Mouse (Mus musculus) kidney, postnatal 0 days (tissue): ENCODE data around the gene Hells. TPM values are rescaled to one million over a fixed set of nuclear protein-coding genes. Genes with fewer than 3 reads are reported as not detected.

ENCODE experiments used
- ATAC-seq: fragments of 200-750 bp; cut with Nextera tagmentation; replicated peaks from 2 replicates; pipeline ENCODE4 v1.8.0; 2017; ENCODE audit warnings: low read depth, moderate number of reproducible peaks, moderate TSS enrichment, moderate library complexity; ENCODE audit not compliant: low FRiP score
- DNase-seq: peaks from one replicate; pipeline ENCODE4 v3.0.0-alpha.2; 2016; ENCODE audit warnings: low spot score
- H3K27ac ChIP-seq: fragments of 300-500 bp; sonication (generic); 2 replicates; pipeline ENCODE4 v1.5.1; 2014; ENCODE audit warnings: mild to moderate bottlenecking
- H3K27me3 ChIP-seq: fragments of 300-500 bp; sonication (generic); 2 replicates; pipeline ENCODE4 v1.6.1; 2014; ENCODE audit warnings: low read length, mixed read lengths; ENCODE audit not compliant: insufficient read depth
- H3K36me3 ChIP-seq: fragments of 300-500 bp; sonication (generic); 2 replicates; pipeline ENCODE4 v1.6.1; 2014; ENCODE audit warnings: low read length, mixed read lengths; ENCODE audit not compliant: insufficient read depth
- H3K4me1 ChIP-seq: fragments of 300-500 bp; sonication (generic); replicated peaks from 2 replicates; pipeline ENCODE4 v1.6.1; 2014; ENCODE audit warnings: antibody characterized with exemption, low read length, mixed read lengths; ENCODE audit not compliant: insufficient read depth
- H3K4me2 ChIP-seq: fragments of 300-500 bp; sonication (generic); 2 replicates; pipeline ENCODE4 v1.6.1; 2014; ENCODE audit warnings: mild to moderate bottlenecking, low read length, moderate library complexity, mixed read lengths
- H3K4me3 ChIP-seq: fragments of 300-500 bp; sonication (generic); replicated peaks from 2 replicates; pipeline ENCODE4 v1.5.1; 2014; ENCODE audit warnings: low read depth, low read length
- H3K9ac ChIP-seq: fragments of 300-500 bp; sonication (generic); 2 replicates; pipeline ENCODE4 v1.6.1; 2014; ENCODE audit warnings: low read depth, low read length
- H3K9me3 ChIP-seq: fragments of 300-500 bp; sonication (generic); replicated peaks from 2 replicates; pipeline ENCODE4 v1.6.1; 2016; ENCODE audit warnings: low read length, inconsistent platforms, mixed read lengths
- CTCF ChIP-seq: IDR thresholded peaks from 2 replicates; pipeline ENCODE4 v1.5.1; 2016; ENCODE audit warnings: antibody characterized with exemption, low read depth, mild to moderate bottlenecking, moderate library complexity
- WGBS: fragments of 180-500 bp; shearing (Covaris S2); extraction: QIAGEN DNeasy Blood & Tissue Kit; methylation state at CpG from one replicate; pipeline ENCODE4 v1.1.7; 2014; 5-methylcytosine and 5-hydroxymethylcytosine counted together
- polyA plus RNA-seq: library from polyadenylated mRNA; unstranded; fragments of >200 nt; fragmentation: Nextera tagmentation; extraction: Ambion mirVana; gene quantifications from 2 replicates; pipeline ENCODE4 v1.2.1, GENCODE M21; 2015

Gene Hells
- 30.8 and 33.8 TPM in 2 replicates for polyA plus RNA-seq

DNA sequence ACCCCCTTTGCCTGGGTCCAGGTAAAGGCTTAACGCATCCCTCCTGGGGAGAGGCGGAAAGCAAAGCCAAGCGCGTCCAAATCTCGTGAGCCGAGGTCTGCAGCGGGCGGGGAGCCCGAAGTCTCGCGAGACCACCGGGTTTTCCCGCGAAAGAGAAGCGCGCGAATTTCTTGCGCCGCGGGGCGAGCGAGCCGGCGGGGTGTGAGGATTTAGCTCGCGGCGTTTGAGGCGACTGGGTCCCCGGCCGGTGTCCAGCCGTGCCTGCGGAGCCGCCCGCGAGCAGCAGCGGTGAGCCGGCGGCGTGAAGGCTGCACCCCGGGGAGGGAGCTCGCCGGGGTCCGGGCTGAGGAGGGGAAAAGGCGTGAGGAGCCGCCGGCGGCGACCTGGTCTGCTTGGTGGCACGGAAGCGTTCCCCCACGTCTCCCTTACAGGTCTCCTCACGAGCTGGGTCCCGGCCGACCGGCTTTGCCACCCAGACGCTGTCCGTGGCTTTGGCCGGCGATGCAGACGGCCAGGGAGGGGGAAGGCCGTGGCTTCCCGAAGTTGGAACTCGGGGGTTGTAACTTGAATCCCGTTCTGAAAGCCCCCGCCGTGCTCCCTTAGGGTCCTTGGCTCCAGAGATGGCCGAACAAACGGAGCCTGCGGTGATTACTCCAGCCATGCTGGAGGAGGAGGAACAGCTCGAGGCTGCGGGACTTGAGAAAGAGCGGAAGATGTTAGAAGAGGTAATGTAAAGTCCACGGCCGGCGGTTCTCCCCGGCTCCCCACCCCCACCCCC is at the start of gene Hells:
Gene Hells, plus strand, starts transcription at position 128 of the 778 bp plus-strand sequence.
- TF ChIP-seq CTCF = no peak
- peak within 1 kb of the TSS; percentile 78 for H3K9ac ChIP-seq
- H3K4me1 ChIP-seq = no peaks in the 10 kb centered on the region
- WGBS = under 1% methylated on average over 69 of the region's 76 CpGs
- peak within 1 kb of the TSS; percentile 98 for H3K4me2 ChIP-seq
- peak within 1 kb of the TSS; percentile 76 for H3K4me3 ChIP-seq
- DNase-seq = peak; percentile 94
- H3K36me3 ChIP-seq = 0 out of 2 replicates have a peak, but pooled peaks cover 2% of the 10 kb centered on the region
- H3K27ac ChIP-seq = peak within 1 kb of the TSS; percentile 69
- ATAC-seq = peak; percentile 92
- no peaks in the 10 kb centered on the region for H3K9me3 ChIP-seq
- no peaks in the 10 kb centered on the region for H3K27me3 ChIP-seq

DNA sequence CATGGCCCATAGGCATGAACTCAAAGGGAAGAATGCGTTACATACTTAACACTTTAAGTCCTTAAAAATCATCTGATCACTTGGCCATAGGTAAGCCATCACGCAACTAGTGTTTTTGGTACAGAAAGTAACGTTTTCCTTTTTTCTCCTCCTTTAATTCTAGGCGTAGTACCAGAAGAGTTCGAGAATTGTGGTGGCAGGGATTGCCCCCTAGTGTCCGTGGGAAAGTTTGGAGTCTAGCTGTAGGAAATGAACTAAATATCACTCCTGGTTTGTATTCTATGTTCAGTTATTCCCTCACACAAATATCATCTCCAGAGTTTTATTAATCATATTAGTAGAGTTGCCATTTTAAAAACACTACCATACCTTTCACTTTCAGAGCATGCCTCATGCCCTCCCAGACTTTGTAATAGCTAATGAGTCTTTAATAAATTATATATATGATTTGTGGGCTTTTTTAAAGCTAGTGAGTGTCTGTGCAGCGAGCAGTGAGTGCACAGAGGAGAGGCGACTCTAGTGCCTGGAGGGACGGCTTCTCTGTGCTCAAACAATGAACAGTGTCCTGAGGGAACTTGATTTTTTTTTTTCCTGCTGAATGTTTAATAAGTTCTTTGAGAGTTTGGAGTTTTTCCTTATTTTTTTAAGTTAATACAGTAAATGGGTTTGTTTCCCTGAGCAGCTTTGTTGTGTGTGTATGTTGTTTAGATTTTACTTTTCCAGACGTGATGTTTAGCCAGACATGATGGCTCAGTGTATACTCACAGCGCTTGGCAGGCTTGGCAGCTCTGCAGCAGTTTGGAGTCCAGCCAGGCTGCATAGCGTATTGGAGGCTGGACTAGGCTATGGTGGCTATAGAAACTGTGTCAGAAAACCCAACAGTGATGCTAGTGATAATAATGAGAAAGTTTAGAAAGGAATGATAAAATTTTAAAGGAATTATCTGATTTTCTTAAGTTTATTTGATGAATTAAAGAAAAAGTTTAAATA is 29.3 kb upstream of the Hells start:
- Histone ChIP-seq H3K27ac (no peak overlapping the region), H3K27me3 (no peaks in the 10 kb centered on the region), H3K9ac (no peak overlapping the region), H3K36me3 (no peaks in the 10 kb centered on the region), H3K4me2 (no peak overlapping the region), H3K9me3 (no peaks in the 10 kb centered on the region), H3K4me3 (no peak overlapping the region), H3K4me1 (no peaks in the 10 kb centered on the region)
- peak; percentile 55 for TF ChIP-seq CTCF
- ATAC-seq (no peak), DNase-seq (peak; percentile 10)
- 75% methylated on average over 12 of the region's 12 CpGs for WGBS

DNA sequence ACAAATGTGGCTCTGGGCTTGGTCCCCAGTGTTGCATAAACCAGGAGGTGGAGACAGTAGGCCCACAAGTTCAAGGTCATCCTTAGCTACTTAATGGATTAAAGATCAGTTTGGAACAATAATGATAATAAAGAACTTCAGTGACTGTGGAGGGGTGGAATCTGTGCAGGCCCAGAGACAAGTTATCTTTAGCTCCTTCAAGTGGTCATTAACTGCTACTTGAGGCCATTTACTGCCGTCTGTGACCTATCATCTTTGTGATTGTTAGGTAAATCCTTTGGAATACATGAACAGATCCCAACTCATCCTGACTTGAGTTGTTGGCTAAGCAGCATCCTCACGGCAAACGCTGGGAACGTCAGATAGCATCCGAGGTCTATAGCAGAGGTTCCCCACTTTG is 28.2 kb upstream of the Hells start:
- Histone ChIP-seq H3K9ac (no peak overlapping the region), H3K4me1 (no peaks in the 10 kb centered on the region), H3K4me3 (no peak overlapping the region), H3K36me3 (no peaks in the 10 kb centered on the region), H3K27ac (no peak overlapping the region), H3K9me3 (no peaks in the 10 kb centered on the region), H3K4me2 (no peak overlapping the region), H3K27me3 (no peaks in the 10 kb centered on the region)
- no peak for TF ChIP-seq CTCF
- DNase-seq (no peak), ATAC-seq (no peak)
- WGBS = 94% methylated on average over 5 of the region's 5 CpGs

DNA sequence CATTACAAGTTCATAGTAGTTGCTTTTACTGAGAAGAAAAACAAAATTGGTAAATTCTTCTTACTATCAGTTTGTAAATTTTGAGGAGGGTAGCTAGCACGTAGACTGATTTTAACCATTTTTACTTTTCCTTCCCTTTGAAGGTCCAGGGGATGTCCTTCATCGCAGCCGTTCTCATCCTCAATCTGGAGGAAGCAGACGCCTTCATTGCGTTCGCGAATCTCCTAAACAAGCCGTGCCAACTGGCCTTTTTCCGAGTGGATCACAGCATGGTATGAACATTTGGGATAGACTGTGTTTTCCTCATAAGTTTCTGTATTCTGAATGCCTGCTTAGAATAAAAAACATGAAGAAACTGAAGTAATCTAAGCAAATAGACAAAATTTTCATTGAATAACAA is 16.9 kb upstream of the Hells start:
- ATAC-seq (no peak), DNase-seq (no peak)
- H3K4me2 ChIP-seq = no peak overlapping the region
- no peak overlapping the region for H3K9ac ChIP-seq
- H3K27ac ChIP-seq = no peak overlapping the region
- no peak overlapping the region for H3K4me3 ChIP-seq
- TF ChIP-seq CTCF = no peak
- no peaks in the 10 kb centered on the region for H3K27me3 ChIP-seq
- 91% methylated on average over 9 of the region's 9 CpGs for WGBS
- H3K36me3 ChIP-seq = peaks cover 18% of the 10 kb centered on the region
- no peaks in the 10 kb centered on the region for H3K4me1 ChIP-seq
- H3K9me3 ChIP-seq = no peaks in the 10 kb centered on the region

DNA sequence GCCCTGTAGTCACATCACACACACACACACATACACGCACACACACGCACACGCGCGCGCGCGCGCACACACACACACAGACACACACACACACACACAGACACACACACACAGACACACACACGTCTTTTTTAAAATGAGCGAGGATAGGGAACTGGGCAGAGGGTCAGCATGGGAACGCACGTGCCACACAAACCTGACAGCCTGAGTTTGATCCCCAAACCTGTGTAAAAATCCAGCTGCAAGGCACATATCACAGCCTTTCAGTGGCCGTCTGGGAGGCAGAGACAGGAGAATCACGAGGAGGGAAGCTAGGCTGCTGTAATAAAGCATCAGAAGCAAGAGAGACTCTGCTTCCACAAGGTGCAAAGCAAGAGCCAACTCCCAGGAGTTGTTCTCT is 15.8 kb upstream of the Hells start:
- Histone ChIP-seq H3K36me3 (peaks cover 21% of the 10 kb centered on the region), H3K4me3 (no peak overlapping the region), H3K4me2 (no peak overlapping the region), H3K9me3 (no peaks in the 10 kb centered on the region), H3K9ac (no peak overlapping the region), H3K27ac (no peak overlapping the region), H3K4me1 (no peaks in the 10 kb centered on the region), H3K27me3 (no peaks in the 10 kb centered on the region)
- DNase-seq (no peak), ATAC-seq (no peak)
- no peak for TF ChIP-seq CTCF
- WGBS = 92% methylated on average over 15 of the region's 15 CpGs

DNA sequence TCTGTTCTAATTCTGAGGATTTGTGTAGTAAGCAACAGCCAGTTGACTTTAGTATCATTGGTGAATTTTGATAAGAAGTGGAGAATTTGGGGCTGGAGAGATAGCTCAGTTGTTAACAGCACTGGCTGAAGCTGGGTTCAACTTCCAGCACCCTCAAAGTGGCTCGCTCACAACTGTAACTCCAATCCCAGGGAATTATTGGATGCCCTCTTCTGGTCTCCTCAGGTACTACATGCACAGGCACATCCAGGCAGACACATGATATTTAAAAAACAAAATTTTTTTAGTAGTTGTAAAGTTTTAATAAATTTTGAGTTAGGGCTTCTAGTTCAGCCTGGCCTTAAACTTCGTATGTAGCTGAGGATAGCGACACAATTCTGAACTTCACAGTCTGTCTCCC is 15.0 kb upstream of the Hells start:
- peak; percentile 74 for TF ChIP-seq CTCF
- DNase-seq (peak; percentile 47), ATAC-seq (no peak)
- Histone ChIP-seq H3K4me1 (no peaks in the 10 kb centered on the region), H3K36me3 (peaks cover 22% of the 10 kb centered on the region), H3K9me3 (no peaks in the 10 kb centered on the region), H3K9ac (no peak overlapping the region), H3K27ac (no peak overlapping the region), H3K4me3 (no peak overlapping the region), H3K27me3 (no peaks in the 10 kb centered on the region), H3K4me2 (no peak overlapping the region)
- WGBS = 53% methylated on average over 3 of the region's 3 CpGs
